Mouse (Mus musculus) cerebellum, adult 2 months (tissue): Measurements from ENCODE around the gene Slc9a3r1.

Experiments used
- CTCF ChIP-seq: fragments of 200-500 bp; IDR thresholded peaks from 2 replicates; pipeline ENCODE4 v1.5.1; 2011; ENCODE audit warnings: low read depth, mild to moderate bottlenecking, control low read depth, low read length, moderate library complexity, borderline replicate concordance; ENCODE audit not compliant: insufficient read depth
- POLR2A ChIP-seq: fragments of 200-500 bp; IDR thresholded peaks from 2 replicates; pipeline ENCODE4 v1.6.1; 2011; ENCODE audit warnings: low read length, control low read depth, borderline replicate concordance; ENCODE audit not compliant: insufficient read depth

- no peak for TF ChIP-seq POLR2A
- no peak for TF ChIP-seq CTCF
These were observed 56.1 kb downstream of the Slc9a3r1 start for GRCm38 (mm10) chr11:115219263-115219662.
